Mouse (Mus musculus): Measurements from ENCODE around the gene Wnk1. TPM values are rescaled to one million over a fixed set of nuclear protein-coding genes. Genes with fewer than 3 reads are reported as not detected.

Wnk1 gene
- polyA plus RNA-seq, 1 experiment: 478 TPM

DNA sequence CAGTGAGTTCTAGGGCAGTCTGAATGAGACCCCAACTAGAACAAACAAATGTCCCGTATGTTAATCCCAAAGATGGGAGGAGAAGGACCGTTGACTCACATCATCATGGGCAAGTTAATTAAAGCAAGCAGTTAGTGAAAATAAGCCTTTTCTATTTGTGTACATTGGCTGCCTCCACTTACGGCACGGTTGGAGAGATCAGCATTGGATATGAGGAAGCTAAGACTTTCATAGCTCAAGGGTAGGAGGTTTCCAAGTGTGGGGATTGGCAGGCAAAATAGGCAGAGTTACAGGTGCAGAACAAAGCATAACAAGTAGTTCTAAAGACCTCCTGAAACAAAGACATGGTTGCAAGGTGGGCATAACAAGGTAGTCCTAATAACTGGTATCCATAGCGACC, 133.0 kb downstream of the Wnk1 start:
- Histone ChIP-seq H3K9me3 (replicated peaks; ENCODE audit: control insufficient read depth, insufficient read depth, low read length, poor library complexity, severe bottlenecking) (no peaks in the 10 kb centered on the region), H3K4me1 (ENCODE audit: control insufficient read depth, insufficient read depth, low read length) (no peaks in the 10 kb centered on the region), H3K9ac (ENCODE audit: low read depth, poor library complexity, severe bottlenecking) (no peak overlapping the region), H3K36me3 (ENCODE audit: control insufficient read depth, insufficient read depth, low read length, poor library complexity, severe bottlenecking) (no peaks in the 10 kb centered on the region), H3K4me3 (ENCODE audit: low read depth, low read length) (no peak overlapping the region), H3K27ac (ENCODE audit: insufficient read depth, low read length) (no peak overlapping the region), H3K27me3 (ENCODE audit: control insufficient read depth, insufficient read depth, low read length, poor library complexity, severe bottlenecking) (no peaks in the 10 kb centered on the region)
- no peak for TF ChIP-seq CTCF (IDR thresholded peaks at IDR 0.05; ENCODE audit: low read depth, low read length)
- no peak for TF ChIP-seq EP300 (IDR thresholded peaks at IDR 0.05; ENCODE audit: insufficient read depth, low read depth, low read length)
- TF ChIP-seq POLR2A (IDR thresholded peaks at IDR 0.05; ENCODE audit: insufficient read depth, low read length): no peak

DNA sequence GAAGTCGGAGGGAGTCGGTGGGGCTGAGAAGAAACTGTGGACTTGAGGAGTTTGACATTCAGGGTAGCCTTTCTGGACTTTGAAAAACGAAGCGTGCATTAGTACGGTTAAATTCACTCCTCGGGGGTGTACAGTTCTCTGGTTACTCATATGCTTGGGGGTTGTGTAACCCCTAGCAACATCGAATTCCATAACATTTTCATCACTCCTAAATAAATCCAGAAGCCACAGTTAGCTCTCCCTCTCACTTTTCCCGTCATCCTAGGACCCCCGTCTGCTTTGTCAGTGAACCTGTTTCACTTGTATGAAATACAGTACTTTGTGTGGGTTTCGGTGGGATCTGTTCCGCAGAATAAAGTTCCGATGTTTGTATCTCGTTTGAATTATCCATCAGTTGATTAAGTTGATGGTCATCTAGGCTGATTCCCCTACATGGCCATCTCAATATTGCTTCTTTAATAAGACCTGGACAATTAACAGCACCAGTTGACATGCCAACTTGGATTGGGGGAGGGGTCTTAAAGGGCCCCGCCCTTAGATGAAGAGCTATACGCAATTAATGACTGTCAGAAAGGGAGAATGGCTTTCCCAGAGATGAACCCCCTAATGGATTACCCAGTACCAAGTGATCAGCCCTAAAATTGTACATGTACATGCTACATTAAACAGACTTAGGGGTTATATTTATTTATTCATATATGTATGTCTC, 135.2 kb downstream of the Wnk1 start:
- Histone ChIP-seq H3K4me3 (ENCODE audit: low read depth, low read length) (peak overlapping the region; percentile 86), H3K36me3 (ENCODE audit: control insufficient read depth, insufficient read depth, low read length, poor library complexity, severe bottlenecking) (no peaks in the 10 kb centered on the region), H3K9me3 (replicated peaks; ENCODE audit: control insufficient read depth, insufficient read depth, low read length, poor library complexity, severe bottlenecking) (no peaks in the 10 kb centered on the region), H3K27me3 (ENCODE audit: control insufficient read depth, insufficient read depth, low read length, poor library complexity, severe bottlenecking) (no peaks in the 10 kb centered on the region), H3K27ac (ENCODE audit: insufficient read depth, low read length) (no peak overlapping the region), H3K4me1 (ENCODE audit: control insufficient read depth, insufficient read depth, low read length) (no peaks in the 10 kb centered on the region), H3K9ac (ENCODE audit: low read depth, poor library complexity, severe bottlenecking) (peak overlapping the region; percentile 79)
- TF ChIP-seq POLR2A (IDR thresholded peaks at IDR 0.05; ENCODE audit: insufficient read depth, low read length): no peak
- no peak for TF ChIP-seq CTCF (IDR thresholded peaks at IDR 0.05; ENCODE audit: low read depth, low read length)

DNA sequence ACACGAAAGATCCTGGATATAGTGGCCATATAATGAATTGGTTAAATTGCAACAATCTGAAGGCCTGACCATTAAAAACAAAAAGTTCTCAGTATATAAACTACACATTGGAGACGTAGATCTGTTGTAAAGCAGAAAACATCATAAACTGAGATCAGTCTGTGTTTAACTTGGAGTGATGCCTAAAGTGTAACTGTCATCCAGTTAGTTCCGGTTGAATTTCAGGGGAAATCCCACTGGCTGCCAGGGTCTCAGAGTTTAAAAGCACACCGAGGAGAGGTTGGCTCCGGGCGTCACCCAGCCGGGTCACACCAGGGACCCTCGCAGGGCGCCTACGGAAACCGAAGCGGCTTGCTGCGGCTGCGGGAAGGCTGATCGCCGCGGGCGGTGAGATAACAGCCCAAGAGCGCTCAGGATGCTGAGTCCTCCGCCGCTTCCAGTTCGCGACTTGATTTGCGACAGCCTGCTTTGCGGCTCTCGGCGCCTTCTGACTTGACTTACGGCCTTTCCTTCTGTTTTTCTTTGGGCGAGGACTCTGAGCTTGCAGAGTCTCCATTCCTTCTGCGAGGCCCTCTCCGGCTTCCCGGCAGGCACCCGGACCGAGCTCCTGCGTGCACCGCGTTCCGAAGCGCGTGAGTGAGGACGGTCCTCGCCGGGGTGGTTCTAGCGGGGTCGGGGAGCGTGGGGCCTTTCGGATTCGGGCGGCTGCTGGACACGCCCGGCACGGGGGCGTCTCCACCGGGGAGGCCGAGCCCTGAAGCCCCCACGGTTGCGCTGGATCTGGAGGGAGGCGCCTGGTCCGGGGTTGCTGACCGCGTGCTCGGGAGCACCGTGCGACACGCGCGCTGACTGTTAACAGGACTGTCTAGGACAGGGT, 136.0 kb downstream of the Wnk1 start, which contains the start of gene Rad52:
Gene Rad52 (plus strand): TSS at position 495 of the 877 bp plus-strand sequence.
- H3K4me1 ChIP-seq (ENCODE audit: control insufficient read depth, insufficient read depth, low read length): no peaks in the 10 kb centered on the region
- no peaks in the 10 kb centered on the region for H3K27me3 ChIP-seq (ENCODE audit: control insufficient read depth, insufficient read depth, low read length, poor library complexity, severe bottlenecking)
- H3K27ac ChIP-seq (ENCODE audit: insufficient read depth, low read length): no peak within 1 kb of the TSS
- H3K9me3 ChIP-seq (replicated peaks; ENCODE audit: control insufficient read depth, insufficient read depth, low read length, poor library complexity, severe bottlenecking): no peaks in the 10 kb centered on the region
- TF ChIP-seq CTCF (IDR thresholded peaks at IDR 0.05; ENCODE audit: low read depth, low read length) (no peak), EP300 (IDR thresholded peaks at IDR 0.05; ENCODE audit: insufficient read depth, low read depth, low read length) (no peak), POLR2A (IDR thresholded peaks at IDR 0.05; ENCODE audit: insufficient read depth, low read length) (peak; percentile 26)
- H3K36me3 ChIP-seq (ENCODE audit: control insufficient read depth, insufficient read depth, low read length, poor library complexity, severe bottlenecking): no peaks in the 10 kb centered on the region
- H3K4me3 ChIP-seq (ENCODE audit: low read depth, low read length): peak within 1 kb of the TSS; percentile 86
- H3K9ac ChIP-seq (ENCODE audit: low read depth, poor library complexity, severe bottlenecking): peak within 1 kb of the TSS; percentile 79

DNA sequence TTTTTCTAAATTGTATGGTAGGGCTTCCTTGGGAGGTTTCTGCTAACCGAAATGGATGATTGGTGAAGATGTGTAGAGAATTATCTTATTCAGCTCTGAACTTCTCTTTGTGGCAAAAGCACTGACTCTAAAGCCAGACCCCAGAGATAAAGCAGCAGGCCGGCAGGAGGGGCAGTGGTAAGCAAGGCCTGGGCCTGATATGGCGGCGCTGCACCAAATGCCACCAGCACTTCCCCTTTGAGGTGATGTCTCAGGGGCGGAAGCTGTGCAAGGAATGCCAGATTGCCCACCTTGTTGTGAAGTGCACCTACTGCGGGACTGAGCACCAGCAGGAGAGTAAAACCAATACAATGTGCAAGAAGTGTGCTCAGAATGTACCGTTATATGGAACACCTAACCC, 145.8 kb downstream of the Wnk1 start:
- H3K9ac ChIP-seq (ENCODE audit: low read depth, poor library complexity, severe bottlenecking): no peak overlapping the region
- TF ChIP-seq EP300 (IDR thresholded peaks at IDR 0.05; ENCODE audit: insufficient read depth, low read depth, low read length): no peak
- TF ChIP-seq POLR2A (IDR thresholded peaks at IDR 0.05; ENCODE audit: insufficient read depth, low read length): no peak
- TF ChIP-seq CTCF (IDR thresholded peaks at IDR 0.05; ENCODE audit: low read depth, low read length): no peak
- no peaks in the 10 kb centered on the region; the same call in 1 of the 2 replicates for H3K27me3 ChIP-seq (ENCODE audit: control insufficient read depth, insufficient read depth, low read length, poor library complexity, severe bottlenecking)

DNA sequence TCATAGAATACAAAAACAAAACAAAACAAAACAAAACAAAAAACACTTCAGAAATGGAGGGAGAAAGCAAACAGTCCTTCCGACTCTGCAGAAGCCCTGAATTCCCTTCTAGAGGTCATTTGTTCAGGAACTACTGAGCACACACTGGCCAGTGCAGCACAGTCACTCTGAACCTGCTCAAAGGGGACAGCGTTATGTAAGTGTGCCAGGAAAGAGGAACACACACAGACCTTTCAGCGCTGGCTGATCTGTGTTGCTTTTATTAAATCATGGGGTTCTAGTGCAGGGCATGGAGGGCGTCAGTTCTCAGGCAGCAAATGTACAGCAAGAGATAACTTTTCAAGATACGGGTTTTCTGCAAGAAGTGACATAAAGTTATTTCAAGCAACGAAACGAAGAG, 155.3 kb downstream of the Wnk1 start:
- TF ChIP-seq CTCF (IDR thresholded peaks at IDR 0.05; ENCODE audit: low read depth, low read length): no peak
- no peak for TF ChIP-seq EP300 (IDR thresholded peaks at IDR 0.05; ENCODE audit: insufficient read depth, low read depth, low read length)
- TF ChIP-seq POLR2A (IDR thresholded peaks at IDR 0.05; ENCODE audit: insufficient read depth, low read length): no peak
- Histone ChIP-seq H3K27me3 (ENCODE audit: control insufficient read depth, insufficient read depth, low read length, poor library complexity, severe bottlenecking) (no peaks in the 10 kb centered on the region), H3K9me3 (replicated peaks; ENCODE audit: control insufficient read depth, insufficient read depth, low read length, poor library complexity, severe bottlenecking) (no peaks in the 10 kb centered on the region), H3K36me3 (ENCODE audit: control insufficient read depth, insufficient read depth, low read length, poor library complexity, severe bottlenecking) (no peaks in the 10 kb centered on the region), H3K4me1 (ENCODE audit: control insufficient read depth, insufficient read depth, low read length) (no peaks in the 10 kb centered on the region), H3K9ac (ENCODE audit: low read depth, poor library complexity, severe bottlenecking) (no peak overlapping the region), H3K27ac (ENCODE audit: insufficient read depth, low read length) (no peak overlapping the region), H3K4me3 (ENCODE audit: low read depth, low read length) (no peak overlapping the region)

More for the DNA sequence above, 145.8 kb downstream of the Wnk1 start:
- H3K9me3 ChIP-seq (replicated peaks; ENCODE audit: control insufficient read depth, insufficient read depth, low read length, poor library complexity, severe bottlenecking): no peaks in the 10 kb centered on the region
- H3K27ac ChIP-seq (ENCODE audit: insufficient read depth, low read length): no peak overlapping the region
- H3K36me3 ChIP-seq (ENCODE audit: control insufficient read depth, insufficient read depth, low read length, poor library complexity, severe bottlenecking): no peaks in the 10 kb centered on the region
- no peak overlapping the region for H3K4me3 ChIP-seq (ENCODE audit: low read depth, low read length)
- H3K4me1 ChIP-seq (ENCODE audit: control insufficient read depth, insufficient read depth, low read length): no peaks in the 10 kb centered on the region

Other genes with a start within 250 kb of the Wnk1 start
- gene Erc1, start 190.5 kb downstream of the Wnk1 start, polyA plus RNA-seq (2011; ENCODE audit: insufficient read depth, insufficient read length, low read depth, missing spikeins): 51.2 and 55.6 TPM in 2 replicates
- 19.9 and 20.6 TPM in 2 replicates for gene Rad52, start 136.0 kb downstream of the Wnk1 start, polyA plus RNA-seq (2011; ENCODE audit: insufficient read depth, insufficient read length, low read depth, missing spikeins)
- gene Ninj2, start 54.7 kb upstream of the Wnk1 start, polyA plus RNA-seq (2011; ENCODE audit: insufficient read depth, insufficient read length, low read depth, missing spikeins): 0.75 TPM in 1 of 2 replicates, not detected in the other